Mouse (Mus musculus) olfactory bulb, adult 2 months (tissue): ENCODE measurements at regions not wholly inside any gene's neighbourhood (a gene's known extent, or its start where the extent isn't known, plus 50 kb on each side); places are given as distances from the start of the nearest gene placed in this dataset.

Experiments
- CTCF ChIP-seq: fragments of 200-500 bp; IDR thresholded peaks from 2 replicates; pipeline ENCODE4 v1.5.1; 2012; ENCODE audit warnings: low read depth, mild to moderate bottlenecking, low read length, moderate library complexity; ENCODE audit not compliant: insufficient read depth
- POLR2A ChIP-seq: fragments of 200-500 bp; IDR thresholded peaks from 2 replicates; pipeline ENCODE4 v1.6.1; 2012; ENCODE audit warnings: mild to moderate bottlenecking, low read depth, low read length, moderate library complexity; ENCODE audit not compliant: insufficient read depth

GRCm38 (mm10) chr4:8454346-8454745 is 215.5 kb upstream of the Car8 start:
- TF ChIP-seq POLR2A (no peak), CTCF (no peak)
